Mouse (Mus musculus) left cerebral cortex, adult 2 months (tissue): ENCODE data around the gene Gpsm3. TPM values are rescaled to one million over a fixed set of nuclear protein-coding genes. Genes with fewer than 3 reads are reported as not detected.

ENCODE experiments used
- DNase-seq, 2 experiments: peaks; one replicate each; pipeline ENCODE4 v3.0.0; 2021 to 2022; ENCODE audit warnings: low spot score in 2 of 2, mixed read lengths in 1 of 2; ENCODE audit errors: extremely low spot score in 1 of 2
- H3K27ac ChIP-seq: fragments of 200-600 bp; 2 replicates; pipeline ENCODE4 v1.8.1; 2022
- H3K4me3 ChIP-seq: fragments of 200-600 bp; 2 replicates; pipeline ENCODE4 v1.8.1; 2022
- CTCF ChIP-seq: fragments of 200-600 bp; IDR thresholded peaks from 2 replicates; pipeline ENCODE4 v1.8.1; 2022; ENCODE audit warnings: antibody characterized with exemption, mild to moderate bottlenecking, moderate library complexity
- intact Hi-C: fragments of 180-260 bp; cut with DNase I; formaldehyde crosslinking; loops from one replicate; pipeline ENCODE4 v1.15.1; 2025
- total RNA-seq, 2 experiments: library from RNA; stranded (reverse); gene quantifications; 2 replicates each; pipeline ENCODE4 v1.2.3; 2021

Gene Gpsm3
- total RNA-seq, 2 experiments from 2014 or later = 1.8 to 3.3 TPM

GRCm38 (mm10) chr17:34591994-34592375 is 2.4 kb downstream of the Gpsm3 start:
- no peak for TF ChIP-seq CTCF
- intact Hi-C loops = loop anchor here (5.0 kb wide), 1 partner anchor 560 kb away; the partner anchor contains the start of genes Rxrb and Slc39a7
- Histone ChIP-seq H3K4me3 (peak overlapping the region; percentile 70), H3K27ac (peak overlapping the region; percentile 98)
- DNase-seq = peak; percentile 78 to 84

- intact Hi-C loops = loop anchor here (1.0 to 5.0 kb wide), 2 partner anchors 9 to 561 kb away; partner anchors contain the start of genes Rxrb and Slc39a7
- H3K27ac ChIP-seq = peak overlapping the region; percentile 98
- peak overlapping the region; percentile 70 for H3K4me3 ChIP-seq
- DNase-seq = peak in 1 of 2 experiments; percentile 36
- no peak for TF ChIP-seq CTCF
Measured at GRCm38 (mm10) chr17:34592581-34593549, 3.3 kb downstream of the Gpsm3 start.

GRCm38 (mm10) chr17:34593752-34594525 is 4.3 kb downstream of the Gpsm3 start:
- Histone ChIP-seq H3K27ac (no peak overlapping the region; the same call in 1 of the 2 replicates), H3K4me3 (peak overlapping the region; percentile 70)
- no peak; the same call in 1 of the 2 replicates for TF ChIP-seq CTCF
- peak in 1 of 2 experiments; percentile 26 for DNase-seq
- intact Hi-C loops = loop anchor here (1.0 to 5.0 kb wide), 2 partner anchors 8 to 562 kb away; partner anchors contain the start of genes Rxrb and Slc39a7

GRCm38 (mm10) chr17:34596098-34596497 is 6.5 kb downstream of the Gpsm3 start:
- no peak for DNase-seq
- Histone ChIP-seq H3K27ac (no peak overlapping the region), H3K4me3 (no peak overlapping the region)
- intact Hi-C loops = no loop called here
- no peak for TF ChIP-seq CTCF

GRCm38 (mm10) chr17:34597566-34598095 is 8.0 kb downstream of the Gpsm3 start, which contains the start of gene Ager:
Gene Ager (plus strand): TSS chr17:34597862.
- intact Hi-C loops = no loop called here
- H3K27ac ChIP-seq = no peak within 1 kb of the TSS
- no peak within 1 kb of the TSS for H3K4me3 ChIP-seq
- TF ChIP-seq CTCF = no peak
- no peak for DNase-seq

- no peak for TF ChIP-seq CTCF
- intact Hi-C loops = no loop called here
- Histone ChIP-seq H3K4me3 (no peak overlapping the region), H3K27ac (no peak overlapping the region)
- DNase-seq = no peak
Measured at GRCm38 (mm10) chr17:34599891-34600290, 10.3 kb downstream of the Gpsm3 start.

GRCm38 (mm10) chr17:34601796-34602195 is 12.2 kb downstream of the Gpsm3 start:
- H3K27ac ChIP-seq = no peak overlapping the region
- no peak overlapping the region for H3K4me3 ChIP-seq
- no peak for DNase-seq
- intact Hi-C loops = loop anchor here (1.0 kb wide), 1 partner anchor 8 kb away; no protein-coding TSS in a partner anchor
- TF ChIP-seq CTCF = no peak

GRCm38 (mm10) chr17:34603375-34604060 is 13.9 kb downstream of the Gpsm3 start, which contains the start of gene Rnf5:
Gene Rnf5 (minus strand): TSS chr17:34603690.
- TF ChIP-seq CTCF = no peak
- peak within 1 kb of the TSS; percentile 68 for H3K4me3 ChIP-seq
- intact Hi-C loops = no loop called here
- H3K27ac ChIP-seq = peak within 1 kb of the TSS; percentile 99
- DNase-seq = peak; percentile 98 to 99

- intact Hi-C loops = no loop called here
- H3K4me3 ChIP-seq = peak within 1 kb of the TSS; percentile 68
- TF ChIP-seq CTCF = no peak
- DNase-seq = peak; percentile 94 to 97
- H3K27ac ChIP-seq = peak within 1 kb of the TSS; percentile 99
Measured at GRCm38 (mm10) chr17:34604061-34604508, 14.5 kb downstream of the Gpsm3 start, which contains the start of gene Agpat1. Gene Agpat1 (plus strand): TSS chr17:34604262.

- Histone ChIP-seq H3K4me3 (peak overlapping the region; percentile 60), H3K27ac (peak overlapping the region; percentile 99)
- intact Hi-C loops = no loop called here
- no peak for TF ChIP-seq CTCF
- peak in 1 of 2 experiments; percentile 31 for DNase-seq
Measured at GRCm38 (mm10) chr17:34604511-34605237, 15.1 kb downstream of the Gpsm3 start.
